Mouse (Mus musculus): ENCODE measurements at regions not wholly inside any gene's neighbourhood (a gene's known extent, or its start where the extent isn't known, plus 50 kb on each side); places are given as distances from the start of the nearest gene placed in this dataset.
"Not testable (repeated sequence)": the region's sequence is repeated elsewhere in the genome, so short reads cannot be mapped to it uniquely, and the experiment has no call there.

DNA sequence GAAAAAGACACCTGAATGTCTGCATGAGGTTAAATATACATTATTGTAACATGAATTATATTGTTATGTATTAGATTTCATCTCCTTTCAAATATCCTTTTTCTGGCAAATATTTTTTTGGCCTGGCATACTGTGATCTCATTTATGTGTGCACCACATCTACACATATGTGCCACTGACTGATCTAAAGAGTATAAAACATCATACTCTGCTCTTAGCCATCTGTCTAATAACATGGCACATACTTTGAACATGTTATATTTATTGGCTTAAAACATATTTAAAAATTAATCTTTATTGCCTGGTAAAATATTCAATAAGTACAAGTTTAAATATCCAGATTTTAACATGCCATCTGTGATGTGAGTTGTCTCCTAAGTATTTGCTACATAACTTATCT lies 365.6 kb upstream of the Sema3a start:
- Histone ChIP-seq H3K27me3 (ENCODE audit: control insufficient read depth, insufficient read depth, low read length) (no peaks in the 10 kb centered on the region), H3K27ac (ENCODE audit: insufficient read depth, low read length) (no peak overlapping the region), H3K4me3 (ENCODE audit: extremely low read depth, insufficient read depth, insufficient read length) (no peak overlapping the region), H3K36me3 (ENCODE audit: control insufficient read depth, insufficient read depth, low read length) (no peaks in the 10 kb centered on the region), H3K4me1 (ENCODE audit: control insufficient read depth, insufficient read depth, insufficient read length) (no peaks in the 10 kb centered on the region)
- DNase-seq (ENCODE audit: low read depth in 1 of 2, low spot score in 2 of 2), result no peak
- TF ChIP-seq POLR2A (IDR thresholded peaks at IDR 0.05; ENCODE audit: low read depth, low read length) (no peak), CTCF (IDR thresholded peaks at IDR 0.05; ENCODE audit: extremely low read depth, insufficient read depth, insufficient read length, insufficient replicate concordance) (no peak)

DNA sequence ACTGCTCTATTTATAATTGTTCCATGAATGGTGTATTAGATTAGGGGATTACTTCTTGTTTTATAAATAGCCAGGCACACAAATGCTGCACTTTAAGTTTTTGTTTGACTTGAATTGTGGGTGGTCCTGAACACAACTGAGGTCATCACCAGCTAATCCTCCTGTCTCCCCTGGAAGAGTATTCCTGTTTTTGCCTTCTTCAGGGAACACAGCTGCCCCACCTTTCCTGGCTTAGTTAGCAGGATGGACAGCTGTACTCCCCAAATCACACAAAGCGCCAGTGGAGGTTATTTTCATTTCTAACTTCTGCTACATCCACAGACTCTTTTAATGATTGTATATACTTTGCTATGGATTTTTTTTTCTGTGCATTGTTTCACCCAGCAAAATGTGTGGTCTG lies 357.8 kb upstream of the Sema3a start:
- Histone ChIP-seq H3K36me3 (ENCODE audit: control insufficient read depth, insufficient read depth, low read length) (no peaks in the 10 kb centered on the region), H3K27ac (ENCODE audit: insufficient read depth, low read length) (no peak overlapping the region), H3K4me1 (ENCODE audit: control insufficient read depth, insufficient read depth, insufficient read length) (no peaks in the 10 kb centered on the region), H3K4me3 (ENCODE audit: extremely low read depth, insufficient read depth, insufficient read length) (no peak overlapping the region), H3K27me3 (ENCODE audit: control insufficient read depth, insufficient read depth, low read length) (no peaks in the 10 kb centered on the region)
- no peak for TF ChIP-seq POLR2A (IDR thresholded peaks at IDR 0.05; ENCODE audit: low read depth, low read length)
- TF ChIP-seq CTCF (IDR thresholded peaks at IDR 0.05; ENCODE audit: extremely low read depth, insufficient read depth, insufficient read length, insufficient replicate concordance), result no peak
- WGBS, result 91% methylated on average over 1 of the region's 1 CpGs
- DNase-seq (ENCODE audit: low read depth in 1 of 2, low spot score in 2 of 2), result no peak

DNA sequence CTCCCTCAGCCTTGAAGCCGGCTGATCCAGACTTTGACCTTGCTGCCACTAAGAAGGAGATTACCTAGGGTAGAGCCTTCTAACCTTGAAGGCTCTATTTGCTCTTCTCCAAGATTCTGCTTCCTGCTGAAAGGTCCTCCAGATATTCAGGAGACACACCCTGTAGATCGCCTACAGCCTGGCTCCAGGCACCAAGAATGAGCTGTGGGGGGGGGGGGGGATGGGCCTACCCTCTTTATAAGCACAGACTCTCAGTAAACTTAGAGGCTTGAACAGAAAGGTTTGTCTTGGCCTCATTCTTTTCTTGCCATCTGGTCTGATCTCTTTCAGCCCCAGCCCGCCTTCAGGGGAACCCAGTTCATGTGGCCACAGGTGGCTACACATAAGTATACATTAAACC lies 342.5 kb upstream of the Sema3a start:
- Histone ChIP-seq H3K27me3 (ENCODE audit: control insufficient read depth, insufficient read depth, low read length) (no peaks in the 10 kb centered on the region), H3K4me3 (ENCODE audit: extremely low read depth, insufficient read depth, insufficient read length) (no peak overlapping the region), H3K27ac (ENCODE audit: insufficient read depth, low read length) (no peak overlapping the region), H3K4me1 (ENCODE audit: control insufficient read depth, insufficient read depth, insufficient read length) (no peaks in the 10 kb centered on the region), H3K36me3 (ENCODE audit: control insufficient read depth, insufficient read depth, low read length) (no peaks in the 10 kb centered on the region)
- WGBS, result 90% methylated on average over 3 of the region's 3 CpGs
- no peak for DNase-seq (ENCODE audit: low read depth in 1 of 2, low spot score in 2 of 2)
- TF ChIP-seq CTCF (IDR thresholded peaks at IDR 0.05; ENCODE audit: extremely low read depth, insufficient read depth, insufficient read length, insufficient replicate concordance) (no peak), POLR2A (IDR thresholded peaks at IDR 0.05; ENCODE audit: low read depth, low read length) (no peak)

DNA sequence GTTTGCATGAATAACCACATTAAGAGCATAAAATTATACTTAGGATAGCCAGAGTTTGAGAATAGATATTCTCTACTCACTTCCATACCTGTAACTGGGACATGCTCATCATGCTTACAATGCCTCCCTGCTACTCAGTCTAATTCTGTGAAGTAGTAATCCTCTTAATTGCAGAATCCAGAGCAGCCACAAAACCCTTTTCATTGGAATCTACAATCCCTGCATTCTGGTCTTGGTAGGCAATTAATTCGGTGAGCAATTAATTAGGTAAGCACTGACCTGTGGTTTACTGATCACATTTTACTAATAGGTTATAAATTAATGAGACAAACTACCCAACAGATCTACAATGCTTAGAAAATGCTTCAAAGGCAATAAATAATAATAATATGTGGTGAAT lies 316.5 kb upstream of the Sema3a start:
- Histone ChIP-seq H3K4me3 (ENCODE audit: extremely low read depth, insufficient read depth, insufficient read length) (no peak overlapping the region), H3K36me3 (ENCODE audit: control insufficient read depth, insufficient read depth, low read length) (no peaks in the 10 kb centered on the region), H3K27ac (ENCODE audit: insufficient read depth, low read length) (no peak overlapping the region), H3K4me1 (ENCODE audit: control insufficient read depth, insufficient read depth, insufficient read length) (no peaks in the 10 kb centered on the region), H3K27me3 (ENCODE audit: control insufficient read depth, insufficient read depth, low read length) (no peaks in the 10 kb centered on the region)
- no peak for DNase-seq (ENCODE audit: low read depth in 1 of 2, low spot score in 2 of 2)
- TF ChIP-seq POLR2A (IDR thresholded peaks at IDR 0.05; ENCODE audit: low read depth, low read length), result no peak
- no peak for TF ChIP-seq CTCF (IDR thresholded peaks at IDR 0.05; ENCODE audit: extremely low read depth, insufficient read depth, insufficient read length, insufficient replicate concordance)
- 83% methylated on average over 1 of the region's 1 CpGs for WGBS

DNA sequence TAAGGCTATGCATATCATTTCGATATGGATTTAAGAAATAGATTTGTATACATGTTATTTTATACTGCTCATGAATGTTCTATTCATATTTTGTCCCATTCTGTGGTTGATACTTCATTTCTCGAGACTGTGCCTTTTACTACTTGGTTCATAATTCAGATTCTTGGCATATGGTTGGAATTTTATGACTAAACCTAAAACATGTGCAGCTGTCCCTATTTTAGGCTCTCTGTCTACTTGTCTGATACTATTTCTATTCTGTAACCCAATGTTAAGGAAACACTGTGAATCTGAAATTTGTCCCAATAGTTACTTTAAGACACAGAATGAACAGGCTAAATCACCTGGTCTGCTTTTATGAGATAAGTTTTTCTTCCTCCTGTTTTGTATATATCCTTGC lies 315.3 kb upstream of the Sema3a start:
- Histone ChIP-seq H3K4me3 (ENCODE audit: extremely low read depth, insufficient read depth, insufficient read length) (no peak overlapping the region), H3K27me3 (ENCODE audit: control insufficient read depth, insufficient read depth, low read length) (no peaks in the 10 kb centered on the region), H3K27ac (ENCODE audit: insufficient read depth, low read length) (no peak overlapping the region), H3K4me1 (ENCODE audit: control insufficient read depth, insufficient read depth, insufficient read length) (no peaks in the 10 kb centered on the region), H3K36me3 (ENCODE audit: control insufficient read depth, insufficient read depth, low read length) (no peaks in the 10 kb centered on the region)
- TF ChIP-seq CTCF (IDR thresholded peaks at IDR 0.05; ENCODE audit: extremely low read depth, insufficient read depth, insufficient read length, insufficient replicate concordance), result no peak
- no peak for TF ChIP-seq POLR2A (IDR thresholded peaks at IDR 0.05; ENCODE audit: low read depth, low read length)
- DNase-seq (ENCODE audit: low read depth in 1 of 2, low spot score in 2 of 2), result no peak
- 66% methylated on average over 2 of the region's 2 CpGs for WGBS

DNA sequence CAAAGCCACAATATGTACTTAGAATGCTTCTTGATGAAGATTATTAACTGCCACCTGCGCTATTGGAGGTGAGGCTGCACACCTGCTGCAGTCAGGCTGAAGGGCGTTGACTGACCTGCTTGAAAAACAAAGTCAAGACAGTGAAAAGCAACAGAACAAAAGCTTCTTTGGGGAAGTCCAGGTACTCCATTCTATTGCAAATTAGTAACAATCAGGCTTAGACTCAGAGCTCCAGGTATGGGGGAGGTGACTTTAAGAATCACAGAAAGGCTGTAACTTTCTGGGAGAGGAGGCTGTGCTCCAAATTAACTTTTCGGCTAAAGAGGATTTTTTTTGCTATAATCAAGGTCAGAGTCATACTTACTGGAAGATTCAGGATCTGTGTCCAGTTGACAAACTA lies 278.0 kb upstream of the Sema3a start:
- H3K27ac ChIP-seq (ENCODE audit: insufficient read depth, low read length); H3K27me3 ChIP-seq (ENCODE audit: control insufficient read depth, insufficient read depth, low read length); H3K4me3 ChIP-seq (ENCODE audit: extremely low read depth, insufficient read depth, insufficient read length); DNase-seq (ENCODE audit: low read depth in 1 of 2, low spot score in 2 of 2); H3K4me1 ChIP-seq (ENCODE audit: control insufficient read depth, insufficient read depth, insufficient read length); H3K36me3 ChIP-seq (ENCODE audit: control insufficient read depth, insufficient read depth, low read length): not testable (repeated sequence)
- WGBS, result 85% methylated on average over 3 of the region's 3 CpGs

DNA sequence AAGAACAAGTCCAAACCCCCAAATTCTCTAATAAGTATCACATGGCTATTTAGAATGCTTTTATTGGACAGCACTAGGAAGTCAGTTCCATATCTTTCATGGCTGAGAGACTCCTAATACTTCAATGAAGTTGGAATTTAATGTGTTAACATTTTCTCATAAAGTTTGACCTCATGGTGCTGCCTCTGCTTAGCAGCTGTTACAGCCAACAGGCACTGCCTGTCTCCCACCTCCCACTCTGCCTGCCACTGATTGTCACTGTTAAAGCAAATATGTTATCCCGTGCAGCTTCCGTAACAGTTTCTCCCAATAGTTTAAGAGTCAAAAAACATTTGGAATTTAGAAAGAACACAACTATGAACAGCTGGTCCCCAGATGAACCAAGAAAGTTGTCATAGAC lies 268.3 kb upstream of the Sema3a start:
- DNase-seq (ENCODE audit: low read depth in 1 of 2, low spot score in 2 of 2), result no peak
- Histone ChIP-seq H3K4me1 (ENCODE audit: control insufficient read depth, insufficient read depth, insufficient read length) (no peaks in the 10 kb centered on the region), H3K4me3 (ENCODE audit: extremely low read depth, insufficient read depth, insufficient read length) (no peak overlapping the region), H3K27ac (ENCODE audit: insufficient read depth, low read length) (no peak overlapping the region), H3K36me3 (ENCODE audit: control insufficient read depth, insufficient read depth, low read length) (no peaks in the 10 kb centered on the region), H3K27me3 (ENCODE audit: control insufficient read depth, insufficient read depth, low read length) (no peaks in the 10 kb centered on the region)
- 82% methylated on average over 2 of the region's 2 CpGs for WGBS
- no peak for TF ChIP-seq POLR2A (IDR thresholded peaks at IDR 0.05; ENCODE audit: low read depth, low read length)
- no peak for TF ChIP-seq CTCF (IDR thresholded peaks at IDR 0.05; ENCODE audit: extremely low read depth, insufficient read depth, insufficient read length, insufficient replicate concordance)
